Mouse (Mus musculus): Measurements from ENCODE around the gene Il18.
"Not testable (repeated sequence)": the region's sequence is repeated elsewhere in the genome, so short reads cannot be mapped to it uniquely, and the experiment has no call there.

Il18 gene

DNA sequence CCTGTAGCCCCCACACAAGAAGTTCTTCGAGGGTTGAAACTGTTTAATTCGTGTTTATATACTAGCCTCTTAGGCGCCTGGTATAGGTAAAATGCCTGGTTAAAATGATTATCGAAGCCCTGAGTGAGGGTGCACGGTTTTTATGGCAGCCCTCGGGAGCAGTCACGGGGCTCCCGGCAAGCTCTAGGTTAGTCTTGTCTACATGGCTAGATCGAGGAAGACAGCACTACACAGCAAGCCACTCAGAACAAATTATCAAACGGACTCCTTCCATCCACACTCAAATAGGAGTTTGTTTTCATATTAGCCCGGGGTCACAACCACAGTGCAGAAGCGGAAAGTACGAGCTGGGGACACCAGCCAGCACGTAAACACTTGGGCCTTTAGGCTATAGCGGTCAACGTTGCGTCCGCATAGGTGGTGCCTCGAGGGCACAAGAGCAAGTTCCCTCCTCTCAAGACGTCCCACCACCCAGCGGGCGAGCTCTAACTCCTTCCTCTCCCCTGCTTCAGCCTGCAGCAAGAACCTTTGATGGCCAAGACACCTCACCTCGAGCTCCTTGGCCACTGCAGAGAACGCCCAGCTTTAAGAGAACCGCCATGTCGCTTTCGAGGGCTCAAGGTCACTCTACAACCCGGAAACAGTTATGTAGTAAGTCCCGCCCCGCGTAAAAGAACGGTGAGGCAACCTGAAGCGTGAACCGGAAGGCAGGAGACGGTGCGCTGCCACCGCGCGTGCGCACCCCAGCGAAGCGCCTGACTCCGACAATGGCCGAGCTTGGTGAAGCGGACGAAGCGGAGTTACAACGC is 48.8 kb downstream of the Il18 start, which contains the start of the genes Sdhd and Timm8b:
Gene Sdhd, minus strand, starts transcription at position 624 of the 809 bp plus-strand sequence.
Gene Timm8b, plus strand, starts transcription at position 722 of the 809 bp plus-strand sequence.
- DNase-seq (ENCODE audit: low spot score in 2 of 2) = peak; percentile 92 to 97

DNA sequence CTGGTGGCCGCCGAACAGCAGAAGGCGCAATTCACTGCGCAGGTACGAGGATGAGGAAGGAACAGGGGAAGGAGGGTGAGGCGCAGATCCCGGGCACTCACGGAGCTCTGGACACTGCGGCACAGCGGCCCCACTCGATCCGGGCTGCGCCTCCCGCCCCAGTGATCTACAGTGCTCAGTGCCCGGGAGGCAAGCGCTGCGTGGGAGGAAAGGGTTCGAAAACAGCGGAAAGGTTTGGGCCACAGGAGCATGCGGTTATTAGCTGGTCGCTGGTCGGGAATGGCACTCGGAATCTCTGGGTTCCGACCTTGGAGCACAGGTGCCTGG is 49.3 kb downstream of the Il18 start:
- DNase-seq (ENCODE audit: low spot score in 2 of 2) = no peak

DNA sequence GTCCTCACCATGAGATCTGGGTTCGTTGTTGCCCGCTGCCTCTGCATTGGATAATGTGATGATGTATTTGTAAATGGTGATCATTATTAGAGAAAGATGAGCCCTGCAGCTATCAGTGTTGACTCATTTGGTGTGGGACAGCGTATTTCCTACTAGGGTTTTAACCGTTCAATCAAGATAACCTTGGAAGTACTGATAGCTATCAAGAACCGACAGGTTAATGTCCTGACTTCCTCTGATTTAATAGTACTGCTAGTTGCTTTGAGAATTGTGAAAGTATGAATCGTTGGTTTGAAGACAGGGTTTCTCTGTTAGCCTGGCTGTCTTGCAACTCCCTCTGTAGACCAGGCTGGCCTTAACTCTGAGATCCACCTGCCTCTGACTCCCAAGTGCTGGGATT is 49.7 kb downstream of the Il18 start:
- no peak for DNase-seq (ENCODE audit: low spot score in 2 of 2)

DNA sequence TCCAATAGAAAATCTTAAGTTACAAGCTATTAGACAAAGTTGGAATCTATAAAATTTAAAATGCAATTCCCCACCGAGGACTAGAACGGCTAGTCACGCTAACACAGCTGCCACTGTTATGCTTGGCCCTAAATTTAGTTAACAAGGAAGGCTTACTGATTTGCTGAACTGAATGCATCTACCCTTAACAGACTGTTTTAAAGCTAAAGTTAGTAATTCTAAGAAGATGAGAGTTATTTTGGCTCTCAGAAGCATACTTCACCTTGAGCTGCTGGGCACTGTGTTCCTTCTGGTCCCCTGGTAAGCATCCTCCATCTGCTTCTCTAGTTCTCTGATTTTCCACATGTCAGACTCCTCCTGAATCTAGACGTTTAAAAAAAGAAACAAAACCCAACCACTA is 57.5 kb downstream of the Il18 start:
- DNase-seq (ENCODE audit: low spot score in 2 of 2) = no peak

DNA sequence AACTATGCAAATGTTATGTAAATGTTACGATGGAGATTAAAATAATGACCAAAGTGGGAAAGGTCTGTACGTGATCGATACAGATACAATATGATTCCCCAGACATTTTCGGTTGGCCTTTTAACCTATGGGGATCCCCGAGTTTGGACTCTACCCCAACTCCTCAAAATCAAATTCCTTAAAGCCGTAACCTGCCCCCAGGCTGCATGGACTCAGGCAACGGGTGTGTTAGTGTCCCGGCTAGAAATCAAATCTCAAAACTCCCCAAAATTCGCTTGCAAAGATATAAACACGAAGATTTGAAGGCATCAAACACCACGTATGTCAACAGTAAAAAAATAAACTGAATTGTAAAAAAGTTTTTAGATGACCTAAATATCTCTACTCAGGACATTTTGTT is 61.5 kb downstream of the Il18 start:
- DNase-seq (ENCODE audit: low spot score in 2 of 2) = no peak

DNA sequence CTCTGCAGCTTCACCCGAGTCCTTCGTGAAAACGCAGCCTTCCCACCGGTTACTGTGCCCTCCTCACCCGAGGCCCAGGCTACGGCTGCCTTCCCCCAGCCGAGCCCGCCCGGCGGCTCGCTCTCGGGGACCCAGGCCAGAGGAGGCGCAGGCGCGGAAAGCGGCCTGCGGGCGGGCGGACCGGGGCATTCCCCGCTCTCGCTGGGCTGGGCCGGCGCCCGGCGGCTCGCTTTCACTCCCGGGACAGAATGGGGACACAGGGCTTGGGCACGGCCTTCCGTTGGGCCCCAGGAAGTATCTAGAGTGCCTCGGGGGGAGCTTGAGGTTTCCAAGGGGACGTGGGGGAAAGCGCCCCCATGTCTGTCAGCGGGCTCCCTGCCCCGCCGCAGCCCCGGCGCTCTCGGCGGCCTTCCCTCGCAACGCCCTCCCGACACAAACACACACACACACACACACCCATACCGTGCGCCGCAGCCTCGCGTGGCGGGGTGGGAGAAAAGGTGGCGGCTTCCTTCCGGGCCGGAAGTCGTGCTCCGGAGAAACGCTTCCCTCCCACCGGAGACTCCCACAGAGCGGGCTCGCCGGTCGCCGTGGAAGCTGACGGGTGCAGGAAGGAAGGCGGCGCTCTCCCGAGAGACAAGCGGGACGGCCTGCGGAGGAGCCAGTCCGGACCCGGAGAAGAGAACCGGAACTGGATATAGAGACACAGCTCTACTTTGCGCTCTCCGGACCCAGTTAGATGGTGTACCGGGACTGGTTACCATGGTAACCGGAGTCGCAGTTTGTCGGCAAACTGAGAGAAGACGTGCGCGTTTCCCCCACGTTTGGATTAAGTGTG is 62.4 kb downstream of the Il18 start, which contains the start of the genes Pih1d2 and Nkapd1:
Gene Pih1d2, plus strand, starts transcription at position 556 of the 838 bp plus-strand sequence.
Gene Nkapd1, minus strand, starts transcription at position 699 of the 838 bp plus-strand sequence.
- peak; percentile 64 to 94 for DNase-seq (ENCODE audit: low spot score in 2 of 2)

DNA sequence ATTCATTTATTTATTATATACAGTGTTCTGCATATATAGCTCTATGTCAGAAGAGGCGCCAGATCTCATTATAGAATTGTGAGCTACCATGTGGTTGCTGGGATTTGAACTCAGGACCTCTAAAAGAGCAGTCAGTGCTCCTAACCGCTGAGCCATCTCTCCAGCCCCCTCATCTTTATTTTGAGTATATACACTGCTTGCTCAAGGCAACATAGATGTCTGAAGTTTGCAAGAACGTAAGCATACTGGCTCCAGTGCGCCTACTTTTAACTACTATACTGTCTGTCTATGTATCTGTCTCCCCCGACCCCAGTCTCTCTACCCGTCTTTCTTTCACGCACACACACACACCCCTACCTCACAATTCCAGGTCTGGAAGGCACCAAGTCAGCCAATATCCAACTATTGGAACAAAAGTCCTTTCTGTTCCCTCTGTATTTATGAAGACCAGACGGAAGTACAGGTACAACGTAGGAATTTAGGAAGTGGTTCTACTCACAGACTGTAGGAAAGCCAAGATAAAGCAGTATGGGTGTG is 63.2 kb downstream of the Il18 start:
- DNase-seq (ENCODE audit: low spot score in 2 of 2) = no peak

DNA sequence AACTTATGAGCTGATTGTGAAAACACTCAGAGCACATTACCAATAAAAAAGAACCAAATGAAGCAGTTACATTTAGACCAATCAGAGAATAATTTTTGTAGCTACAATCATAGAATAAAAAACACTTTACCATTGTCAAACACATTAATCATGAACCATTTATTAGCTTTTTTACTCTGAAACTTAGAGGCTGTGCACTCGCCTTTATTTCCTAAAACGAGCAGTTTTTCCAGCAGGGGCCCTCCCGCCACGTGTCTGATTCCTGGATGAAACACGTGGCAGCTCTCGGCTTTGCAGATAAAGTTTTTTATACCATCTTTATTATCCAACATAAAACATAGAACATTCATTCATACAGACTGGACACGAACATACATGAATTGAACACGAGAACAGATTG is 76.3 kb downstream of the Il18 start:
- not testable (repeated sequence) for DNase-seq (ENCODE audit: low spot score in 2 of 2)

All from left cerebral cortex, adult 9 months (tissue).